Mouse (Mus musculus): ENCODE measurements at regions not wholly inside any gene's neighbourhood (a gene's known extent, or its start where the extent isn't known, plus 50 kb on each side); places are given as distances from the start of the nearest gene placed in this dataset.

GRCm38 (mm10) chr10:96427407-96427806 lies 189.4 kb upstream of the Btg1 start:
- DNase-seq (ENCODE audit: low spot score) = no peak

- no peak for DNase-seq (ENCODE audit: low spot score)
Measured at GRCm38 (mm10) chr10:96430142-96430541, 186.7 kb upstream of the Btg1 start.

GRCm38 (mm10) chr10:96435109-96435508 lies 181.7 kb upstream of the Btg1 start:
- DNase-seq (ENCODE audit: low spot score) = no peak

- no peak for DNase-seq (ENCODE audit: low spot score)
Measured at GRCm38 (mm10) chr10:96438398-96439103, 178.3 kb upstream of the Btg1 start.

- no peak for DNase-seq (ENCODE audit: low spot score)
Measured at GRCm38 (mm10) chr10:96442165-96442564, 174.6 kb upstream of the Btg1 start.

GRCm38 (mm10) chr10:96450266-96450665 lies 166.5 kb upstream of the Btg1 start:
- no peak for DNase-seq (ENCODE audit: low spot score)

- no peak for DNase-seq (ENCODE audit: low spot score)
Measured at GRCm38 (mm10) chr10:96454857-96455256, 161.9 kb upstream of the Btg1 start.

GRCm38 (mm10) chr10:96458551-96458950 lies 158.3 kb upstream of the Btg1 start:
- no peak for DNase-seq (ENCODE audit: low spot score)

- no peak for DNase-seq (ENCODE audit: low spot score)
Measured at GRCm38 (mm10) chr10:96459186-96459585, 157.6 kb upstream of the Btg1 start.

GRCm38 (mm10) chr10:96460151-96460550 lies 156.7 kb upstream of the Btg1 start:
- no peak for DNase-seq (ENCODE audit: low spot score)

- no peak for DNase-seq (ENCODE audit: low spot score)
Measured at GRCm38 (mm10) chr10:96460617-96461338, 156.0 kb upstream of the Btg1 start.

GRCm38 (mm10) chr10:96465967-96466366 lies 150.8 kb upstream of the Btg1 start:
- DNase-seq (ENCODE audit: low spot score) = no peak

- no peak for DNase-seq (ENCODE audit: low spot score)
Measured at GRCm38 (mm10) chr10:96466845-96467244, 150.0 kb upstream of the Btg1 start.

GRCm38 (mm10) chr10:96467661-96468060 lies 149.1 kb upstream of the Btg1 start:
- DNase-seq (ENCODE audit: low spot score) = no peak

- DNase-seq (ENCODE audit: low spot score) = no peak
Measured at GRCm38 (mm10) chr10:96471523-96471922, 145.3 kb upstream of the Btg1 start.

- no peak for DNase-seq (ENCODE audit: low spot score)
Measured at GRCm38 (mm10) chr10:96479350-96479749, 137.5 kb upstream of the Btg1 start.

- no peak for DNase-seq (ENCODE audit: low spot score)
Measured at GRCm38 (mm10) chr10:96479786-96480185, 137.0 kb upstream of the Btg1 start.

GRCm38 (mm10) chr10:96480453-96481324 lies 136.1 kb upstream of the Btg1 start:
- DNase-seq (ENCODE audit: low spot score) = peak; percentile 52

- DNase-seq (ENCODE audit: low spot score) = no peak
Measured at GRCm38 (mm10) chr10:96481325-96481638, 135.5 kb upstream of the Btg1 start.

- DNase-seq (ENCODE audit: low spot score) = no peak
Measured at GRCm38 (mm10) chr10:96486724-96487123, 130.1 kb upstream of the Btg1 start.

GRCm38 (mm10) chr10:96493706-96494105 lies 123.1 kb upstream of the Btg1 start:
- DNase-seq (ENCODE audit: low spot score) = no peak

- DNase-seq (ENCODE audit: low spot score) = no peak
Measured at GRCm38 (mm10) chr10:96496700-96497099, 120.1 kb upstream of the Btg1 start.

GRCm38 (mm10) chr10:96497482-96497881 lies 119.3 kb upstream of the Btg1 start:
- no peak for DNase-seq (ENCODE audit: low spot score)
